Mouse (Mus musculus): ENCODE data around the gene Engase. TPM values are rescaled to one million over a fixed set of nuclear protein-coding genes. Genes with fewer than 3 reads are reported as not detected.
A peak's percentile ranks its signal among the peaks of the same experiment; 100 is the strongest.

Gene Engase
- polyA plus RNA-seq, 1 experiment from 2014 or later = 11.3 TPM

- WGBS = 28% methylated on average over 13 of the region's 13 CpGs
- Histone ChIP-seq H3K27ac (ENCODE audit: low read length) (peak overlapping the region; percentile 61; the same call in 1 of the 2 replicates), H3K4me2 (ENCODE audit: low read depth, low read length) (peak overlapping the region; percentile 55), H3K27me3 (ENCODE audit: control insufficient read depth, insufficient read depth, low read length) (no peaks in the 10 kb centered on the region), H3K36me3 (ENCODE audit: control insufficient read depth, insufficient read depth, low read length) (no peaks in the 10 kb centered on the region), H3K4me1 (ENCODE audit: control insufficient read depth, insufficient read depth, low read length) (peaks cover 63% of the 10 kb centered on the region), H3K4me3 (replicated peaks; ENCODE audit: low read length) (peak overlapping the region; percentile 31), H3K9ac (ENCODE audit: low read length) (peak overlapping the region; percentile 51), H3K9me3 (replicated peaks; ENCODE audit: control insufficient read depth, low read length) (no peaks in the 10 kb centered on the region)
- ATAC-seq (ENCODE audit: insufficient read depth, low FRiP score) = no peak
Measured at GRCm38 (mm10) chr11:118434093-118434492, 42.5 kb upstream of the Engase start.

DNA sequence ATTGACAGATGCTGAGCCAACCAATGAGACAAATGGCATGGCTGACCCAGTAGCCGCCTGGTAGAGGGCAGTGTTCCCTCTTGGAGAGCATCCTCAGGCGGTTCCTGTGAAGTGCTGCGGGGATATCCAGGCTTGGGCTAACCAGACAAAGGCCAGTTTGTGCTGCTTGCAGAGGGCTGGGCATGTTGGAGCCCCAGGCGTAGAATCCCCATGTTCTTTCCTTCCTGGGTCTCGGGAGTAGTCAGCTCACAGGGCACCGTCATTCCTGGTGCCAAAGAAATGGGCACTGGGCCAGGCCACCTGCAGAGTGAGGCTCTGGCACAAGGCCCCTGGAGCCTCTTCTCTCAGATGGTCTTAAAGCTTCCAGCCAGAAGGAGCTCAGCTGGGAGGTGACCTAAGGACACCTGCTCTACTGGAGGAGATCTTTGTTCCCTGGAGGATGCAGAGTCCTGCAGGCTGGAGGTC lies 40.1 kb upstream of the Engase start:
- no peak overlapping the region; the same call in 1 of the 2 replicates for H3K27ac ChIP-seq (ENCODE audit: low read length)
- H3K4me2 ChIP-seq (ENCODE audit: low read depth, low read length) = no peak overlapping the region
- ATAC-seq (ENCODE audit: insufficient read depth, low FRiP score) = no peak; the same call in 1 of the 2 replicates
- H3K36me3 ChIP-seq (ENCODE audit: control insufficient read depth, insufficient read depth, low read length) = no peaks in the 10 kb centered on the region
- H3K27me3 ChIP-seq (ENCODE audit: control insufficient read depth, insufficient read depth, low read length) = no peaks in the 10 kb centered on the region
- H3K4me3 ChIP-seq (replicated peaks; ENCODE audit: low read length) = no peak overlapping the region
- H3K9me3 ChIP-seq (replicated peaks; ENCODE audit: control insufficient read depth, low read length) = no peaks in the 10 kb centered on the region
- H3K4me1 ChIP-seq (ENCODE audit: control insufficient read depth, insufficient read depth, low read length) = peaks cover 45% of the 10 kb centered on the region
- 44% methylated on average over 6 of the region's 6 CpGs for WGBS
- H3K9ac ChIP-seq (ENCODE audit: low read length) = no peak overlapping the region

DNA sequence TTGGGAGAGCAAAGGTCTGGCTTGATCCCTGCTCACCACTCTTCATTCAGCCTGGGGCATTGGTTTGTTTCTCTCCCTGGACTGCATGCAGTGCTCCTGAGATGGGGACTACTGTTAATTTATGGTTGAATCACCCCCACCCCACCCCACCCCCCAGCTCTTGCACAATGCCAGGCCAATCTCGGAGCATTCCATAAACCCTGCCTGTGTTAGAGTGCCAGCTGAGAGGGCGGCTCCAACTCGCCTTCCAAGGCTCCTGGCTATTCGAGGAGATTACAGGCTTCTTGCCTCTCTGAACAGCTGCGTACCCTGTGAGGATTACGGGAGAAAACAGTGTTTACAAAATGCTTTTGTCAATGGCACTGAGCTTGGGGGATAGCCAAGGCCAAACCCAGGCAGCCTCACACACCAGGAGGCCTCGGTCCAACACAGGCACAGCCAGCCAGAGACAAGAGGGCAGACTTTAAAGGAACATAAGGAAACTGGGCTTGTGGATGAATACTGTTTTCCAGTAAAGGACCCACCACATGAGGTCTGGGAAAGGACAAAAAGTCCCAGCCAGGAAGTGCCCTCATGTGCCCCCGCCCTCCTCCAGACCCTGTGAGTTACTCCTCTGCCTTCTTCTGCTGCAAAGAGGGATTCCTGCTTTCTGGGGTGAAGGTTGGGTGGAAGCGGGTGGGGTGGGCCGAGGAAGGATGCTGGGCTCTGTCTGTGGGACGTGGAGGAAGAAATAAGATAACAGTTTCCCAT lies 37.8 kb upstream of the Engase start:
- no peaks in the 10 kb centered on the region for H3K9me3 ChIP-seq (replicated peaks; ENCODE audit: control insufficient read depth, low read length)
- H3K4me3 ChIP-seq (replicated peaks; ENCODE audit: low read length) = no peak overlapping the region
- no peaks in the 10 kb centered on the region for H3K27me3 ChIP-seq (ENCODE audit: control insufficient read depth, insufficient read depth, low read length)
- H3K4me2 ChIP-seq (ENCODE audit: low read depth, low read length) = no peak overlapping the region
- no peaks in the 10 kb centered on the region for H3K36me3 ChIP-seq (ENCODE audit: control insufficient read depth, insufficient read depth, low read length)
- H3K9ac ChIP-seq (ENCODE audit: low read length) = peak overlapping the region; percentile 52
- peak overlapping the region; percentile 42; the same call in 1 of the 2 replicates for H3K27ac ChIP-seq (ENCODE audit: low read length)
- peaks cover 30% of the 10 kb centered on the region for H3K4me1 ChIP-seq (ENCODE audit: control insufficient read depth, insufficient read depth, low read length)
- WGBS = 32% methylated on average over 11 of the region's 11 CpGs
- ATAC-seq (ENCODE audit: insufficient read depth, low FRiP score) = no peak; the same call in 1 of the 2 replicates

DNA sequence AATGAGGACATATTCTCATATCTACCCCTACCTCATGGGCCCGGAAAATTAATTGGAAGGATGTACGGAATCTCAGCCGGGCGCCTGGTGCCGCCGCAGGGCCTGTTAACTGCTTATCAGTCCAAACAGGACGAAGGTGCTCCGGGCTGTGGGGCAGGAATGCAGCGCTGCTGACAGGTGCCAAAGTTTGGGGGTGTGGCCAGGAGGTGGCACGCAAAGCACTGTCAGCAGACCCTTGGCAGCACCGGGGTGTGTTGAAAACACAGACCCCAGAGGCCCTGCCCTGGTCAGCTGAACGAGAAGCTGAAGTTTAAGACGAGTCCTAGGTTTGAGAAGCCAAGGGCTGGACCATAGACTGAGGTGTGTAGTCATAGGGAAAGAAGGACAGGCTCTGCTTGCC lies 33.9 kb upstream of the Engase start:
- Histone ChIP-seq H3K4me3 (replicated peaks; ENCODE audit: low read length) (no peak overlapping the region), H3K27me3 (ENCODE audit: control insufficient read depth, insufficient read depth, low read length) (no peaks in the 10 kb centered on the region), H3K4me2 (ENCODE audit: low read depth, low read length) (no peak overlapping the region), H3K27ac (ENCODE audit: low read length) (no peak overlapping the region), H3K4me1 (ENCODE audit: control insufficient read depth, insufficient read depth, low read length) (peaks cover 20% of the 10 kb centered on the region), H3K9ac (ENCODE audit: low read length) (no peak overlapping the region), H3K9me3 (replicated peaks; ENCODE audit: control insufficient read depth, low read length) (no peaks in the 10 kb centered on the region), H3K36me3 (ENCODE audit: control insufficient read depth, insufficient read depth, low read length) (no peaks in the 10 kb centered on the region)
- 61% methylated on average over 13 of the region's 13 CpGs for WGBS
- peak; percentile 11; the same call in 1 of the 2 replicates for ATAC-seq (ENCODE audit: insufficient read depth, low FRiP score)

DNA sequence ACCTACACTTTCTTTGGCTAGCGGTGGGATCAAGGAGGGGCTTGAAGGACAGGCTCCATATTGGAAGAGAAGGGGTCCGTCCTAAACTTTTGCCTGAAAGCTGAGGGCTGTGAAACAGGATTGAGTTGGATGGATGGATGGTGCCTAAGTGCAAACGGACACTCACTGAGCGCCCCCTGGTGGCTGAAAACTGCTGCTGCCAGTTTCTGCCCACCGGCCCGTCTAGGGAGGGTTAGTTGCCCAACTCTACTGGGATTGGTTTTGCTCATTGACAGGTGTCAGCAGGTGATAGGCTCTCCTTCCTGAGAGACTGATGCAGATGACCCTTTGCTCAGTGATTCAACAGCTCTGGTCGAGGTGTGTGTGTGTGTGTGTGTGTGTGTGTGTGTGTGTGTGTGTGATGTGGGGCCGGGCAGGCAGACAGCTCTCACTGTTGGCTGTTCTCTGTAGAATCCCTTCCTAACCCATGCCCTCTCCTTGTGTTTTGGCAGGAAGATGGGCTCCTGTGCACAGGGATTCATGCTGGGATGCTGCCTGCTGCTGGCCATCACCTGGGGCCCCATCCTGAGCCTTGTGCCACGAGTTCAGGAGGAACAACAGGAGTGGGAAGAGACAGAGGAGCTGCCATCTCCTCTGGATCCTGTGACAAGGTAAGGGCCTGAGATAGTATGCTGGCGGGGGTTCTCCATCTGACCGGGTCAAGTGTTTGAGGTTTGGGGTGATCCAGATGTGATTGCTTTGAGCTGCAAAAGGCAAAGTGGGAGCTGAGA lies 33.2 kb upstream of the Engase start:
- peak; percentile 31; the same call in 1 of the 2 replicates for ATAC-seq (ENCODE audit: insufficient read depth, low FRiP score)
- H3K9me3 ChIP-seq (replicated peaks; ENCODE audit: control insufficient read depth, low read length) = no peaks in the 10 kb centered on the region
- no peak overlapping the region for H3K9ac ChIP-seq (ENCODE audit: low read length)
- peaks cover 18% of the 10 kb centered on the region for H3K4me1 ChIP-seq (ENCODE audit: control insufficient read depth, insufficient read depth, low read length)
- H3K27me3 ChIP-seq (ENCODE audit: control insufficient read depth, insufficient read depth, low read length) = no peaks in the 10 kb centered on the region
- no peaks in the 10 kb centered on the region for H3K36me3 ChIP-seq (ENCODE audit: control insufficient read depth, insufficient read depth, low read length)
- WGBS = 33% methylated on average over 11 of the region's 11 CpGs
- H3K4me3 ChIP-seq (replicated peaks; ENCODE audit: low read length) = no peak overlapping the region
- no peak overlapping the region for H3K27ac ChIP-seq (ENCODE audit: low read length)
- no peak overlapping the region for H3K4me2 ChIP-seq (ENCODE audit: low read depth, low read length)

DNA sequence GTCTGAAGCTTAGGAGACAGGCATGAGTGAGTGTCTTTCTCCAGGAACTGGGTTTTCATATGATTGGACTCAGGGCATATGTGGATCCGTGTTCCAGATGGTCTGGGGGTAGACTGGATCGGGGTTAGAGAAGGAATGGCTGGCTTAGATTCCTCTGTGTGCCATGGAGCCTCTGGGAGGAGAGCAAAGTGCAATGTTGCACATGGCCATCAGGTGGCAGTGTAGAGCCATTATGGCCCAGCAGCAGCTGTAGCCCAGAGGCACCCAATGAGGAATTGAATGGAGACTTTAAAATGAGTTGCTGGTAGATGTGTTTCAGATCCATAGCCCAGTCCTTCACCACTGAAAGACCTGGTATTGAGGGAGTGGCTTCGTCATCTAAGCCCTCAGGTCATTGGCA lies 30.8 kb upstream of the Engase start:
- no peak overlapping the region for H3K9ac ChIP-seq (ENCODE audit: low read length)
- 8% methylated on average over 3 of the region's 3 CpGs for WGBS
- no peaks in the 10 kb centered on the region for H3K9me3 ChIP-seq (replicated peaks; ENCODE audit: control insufficient read depth, low read length)
- H3K4me1 ChIP-seq (ENCODE audit: control insufficient read depth, insufficient read depth, low read length) = 0 out of 2 replicates have a peak, but pooled peaks cover 7% of the 10 kb centered on the region
- no peak overlapping the region for H3K4me3 ChIP-seq (replicated peaks; ENCODE audit: low read length)
- no peaks in the 10 kb centered on the region for H3K27me3 ChIP-seq (ENCODE audit: control insufficient read depth, insufficient read depth, low read length)
- H3K36me3 ChIP-seq (ENCODE audit: control insufficient read depth, insufficient read depth, low read length) = no peaks in the 10 kb centered on the region
- no peak overlapping the region for H3K4me2 ChIP-seq (ENCODE audit: low read depth, low read length)
- H3K27ac ChIP-seq (ENCODE audit: low read length) = no peak overlapping the region
- ATAC-seq (ENCODE audit: insufficient read depth, low FRiP score) = no peak

- no peak for ATAC-seq (ENCODE audit: insufficient read depth, low FRiP score)
- 56% methylated on average over 4 of the region's 4 CpGs for WGBS
Measured at GRCm38 (mm10) chr11:118447346-118447745, 29.3 kb upstream of the Engase start.

GRCm38 (mm10) chr11:118448385-118448784 lies 28.2 kb upstream of the Engase start:
- H3K27ac ChIP-seq (ENCODE audit: low read length) = no peak overlapping the region
- 72% methylated on average over 8 of the region's 8 CpGs for WGBS
- no peaks in the 10 kb centered on the region for H3K9me3 ChIP-seq (replicated peaks; ENCODE audit: control insufficient read depth, low read length)
- H3K4me3 ChIP-seq (replicated peaks; ENCODE audit: low read length) = no peak overlapping the region
- 0 out of 2 replicates have a peak, but pooled peaks cover 2% of the 10 kb centered on the region for H3K4me1 ChIP-seq (ENCODE audit: control insufficient read depth, insufficient read depth, low read length)
- H3K4me2 ChIP-seq (ENCODE audit: low read depth, low read length) = no peak overlapping the region
- no peaks in the 10 kb centered on the region for H3K36me3 ChIP-seq (ENCODE audit: control insufficient read depth, insufficient read depth, low read length)
- no peak for ATAC-seq (ENCODE audit: insufficient read depth, low FRiP score)
- H3K27me3 ChIP-seq (ENCODE audit: control insufficient read depth, insufficient read depth, low read length) = no peaks in the 10 kb centered on the region
- H3K9ac ChIP-seq (ENCODE audit: low read length) = no peak overlapping the region

More at GRCm38 (mm10) chr11:118447346-118447745, 29.3 kb upstream of the Engase start:
- Histone ChIP-seq H3K36me3 (ENCODE audit: control insufficient read depth, insufficient read depth, low read length) (no peaks in the 10 kb centered on the region), H3K4me1 (ENCODE audit: control insufficient read depth, insufficient read depth, low read length) (0 out of 2 replicates have a peak, but pooled peaks cover 7% of the 10 kb centered on the region), H3K27me3 (ENCODE audit: control insufficient read depth, insufficient read depth, low read length) (no peaks in the 10 kb centered on the region), H3K4me3 (replicated peaks; ENCODE audit: low read length) (no peak overlapping the region), H3K9me3 (replicated peaks; ENCODE audit: control insufficient read depth, low read length) (no peaks in the 10 kb centered on the region), H3K27ac (ENCODE audit: low read length) (no peak overlapping the region), H3K4me2 (ENCODE audit: low read depth, low read length) (no peak overlapping the region), H3K9ac (ENCODE audit: low read length) (no peak overlapping the region)

- no peaks in the 10 kb centered on the region for H3K4me1 ChIP-seq (ENCODE audit: control insufficient read depth, insufficient read depth, low read length)
- H3K4me3 ChIP-seq (replicated peaks; ENCODE audit: low read length) = no peak overlapping the region
- H3K27ac ChIP-seq (ENCODE audit: low read length) = no peak overlapping the region
- H3K27me3 ChIP-seq (ENCODE audit: control insufficient read depth, insufficient read depth, low read length) = no peaks in the 10 kb centered on the region
- WGBS = 81% methylated on average over 6 of the region's 6 CpGs
- H3K36me3 ChIP-seq (ENCODE audit: control insufficient read depth, insufficient read depth, low read length) = no peaks in the 10 kb centered on the region
- no peak overlapping the region for H3K9ac ChIP-seq (ENCODE audit: low read length)
- no peak overlapping the region for H3K4me2 ChIP-seq (ENCODE audit: low read depth, low read length)
- ATAC-seq (ENCODE audit: insufficient read depth, low FRiP score) = no peak
- no peaks in the 10 kb centered on the region for H3K9me3 ChIP-seq (replicated peaks; ENCODE audit: control insufficient read depth, low read length)
Measured at GRCm38 (mm10) chr11:118451211-118451610, 25.4 kb upstream of the Engase start.

Measured in stomach, embryonic 16.5 days (tissue).